Mouse (Mus musculus): Measurements from ENCODE around the gene Cpt1b.

GRCm38 (mm10) chr15:89410118-89410517, 15.5 kb downstream of the Cpt1b start, which contains the start of gene Syce3:
- TF ChIP-seq CTCF (IDR thresholded peaks at IDR 0.05; ENCODE audit: borderline replicate concordance, insufficient read depth, low read depth, low read length) (no peak), POLR2A (IDR thresholded peaks at IDR 0.05; ENCODE audit: borderline replicate concordance, insufficient read depth, low read length) (no peak)

Measured in cerebellum, adult 2 months (tissue).